Mouse (Mus musculus) layer of hippocampus, postnatal 25 days (tissue): Measurements from ENCODE around the gene Klk8. TPM values are rescaled to one million over a fixed set of nuclear protein-coding genes. Genes with fewer than 3 reads are reported as not detected.

Source experiments
- DNase-seq, 2 experiments: peaks; one replicate each; pipeline ENCODE4 v3.0.0; 2022; ENCODE audit warnings: mixed read lengths in 2 of 2, low spot score in 1 of 2; ENCODE audit errors: extremely low spot score in 1 of 2
- total RNA-seq, 2 experiments: library from RNA; stranded (reverse); gene quantifications; 2 replicates each; pipeline ENCODE4 v1.2.3; 2021

Gene Klk8
- 10 to 100 TPM; 25.8 to 26.0 TPM for total RNA-seq

DNA sequence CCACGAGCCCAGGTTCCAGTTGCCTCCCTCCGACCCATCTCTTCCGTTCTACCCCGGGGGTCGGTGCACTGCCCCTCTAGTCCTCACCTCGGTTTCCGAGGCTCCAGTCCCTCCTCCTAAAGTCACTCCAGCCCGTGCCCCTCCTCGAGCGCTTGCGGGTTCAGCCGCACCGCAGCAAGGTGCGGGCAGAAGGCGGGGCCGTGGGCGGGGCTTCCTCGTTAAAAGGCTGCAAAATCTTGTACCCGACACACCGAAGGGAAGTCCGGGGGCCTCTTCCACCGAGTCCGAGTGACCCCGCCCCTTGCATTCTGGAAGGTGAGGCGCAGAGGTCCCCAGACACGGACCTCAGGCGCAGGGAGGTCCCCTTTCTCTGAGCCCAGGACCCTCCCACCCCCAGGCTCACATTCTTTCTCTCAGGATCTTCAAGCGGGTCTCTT, at the start of gene Klk8:
TSS of gene Klk8 (plus strand) at position 245 of the 437 bp plus-strand sequence.
- no peak for DNase-seq

DNA sequence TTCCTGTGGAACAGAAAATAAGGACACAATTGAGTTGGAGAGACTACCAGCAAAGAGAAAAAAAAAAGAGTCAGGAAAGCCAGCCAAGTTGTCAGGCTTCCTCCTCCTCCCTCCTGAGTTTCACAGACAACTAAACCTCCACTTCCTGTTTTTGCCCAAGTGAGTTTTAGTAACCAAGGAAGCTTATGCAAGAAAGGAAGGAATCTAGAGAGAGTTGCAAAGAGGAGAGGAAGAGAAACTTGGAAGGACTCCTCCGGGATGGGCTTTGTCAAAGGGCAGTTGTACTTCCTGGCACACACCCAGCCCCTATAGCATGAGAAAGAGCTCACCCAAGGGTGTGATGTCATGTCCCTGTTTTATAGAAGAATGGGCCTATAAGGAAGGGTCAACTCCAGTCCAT, 49.6 kb upstream of the Klk8 start:
- no peak for DNase-seq

DNA sequence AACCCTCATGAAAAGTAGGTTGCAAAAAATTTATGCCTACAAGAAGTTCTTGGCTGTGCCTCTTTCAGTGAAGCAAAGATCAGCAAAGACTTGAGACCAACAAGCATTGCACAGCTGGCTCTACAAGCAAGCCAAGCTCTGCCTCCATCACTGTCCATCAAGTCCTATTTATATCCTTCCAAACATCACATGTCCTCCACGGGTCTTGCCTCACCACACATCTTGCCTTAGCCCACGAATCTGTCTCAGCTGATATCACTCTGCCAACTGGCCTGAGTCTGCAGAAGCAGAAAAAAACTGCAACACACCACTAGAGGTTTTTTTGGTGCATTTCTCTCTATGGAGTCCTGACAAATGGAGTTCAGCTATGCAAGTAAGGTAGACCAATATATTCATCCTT, 44.6 kb upstream of the Klk8 start:
- no peak for DNase-seq

DNA sequence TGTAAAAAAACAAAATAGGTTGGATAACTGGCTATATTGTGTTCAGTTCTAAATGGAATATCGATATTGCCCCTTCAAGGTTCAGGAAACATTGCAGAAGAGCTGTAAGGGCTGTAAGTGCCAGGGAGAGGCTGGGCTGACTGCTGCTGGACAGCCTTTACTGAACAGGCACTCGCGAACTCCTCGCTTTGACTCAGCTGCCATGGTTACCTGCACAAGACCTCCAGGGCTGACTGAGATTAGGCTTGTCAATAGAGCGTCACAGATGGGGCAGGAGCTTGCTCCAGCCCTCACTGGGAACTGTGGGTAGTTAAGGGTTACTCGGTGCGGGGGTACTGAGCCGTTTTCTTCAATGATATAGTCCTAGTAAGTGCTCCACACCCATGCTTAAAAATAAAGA, 30.9 kb upstream of the Klk8 start:
- no peak for DNase-seq

DNA sequence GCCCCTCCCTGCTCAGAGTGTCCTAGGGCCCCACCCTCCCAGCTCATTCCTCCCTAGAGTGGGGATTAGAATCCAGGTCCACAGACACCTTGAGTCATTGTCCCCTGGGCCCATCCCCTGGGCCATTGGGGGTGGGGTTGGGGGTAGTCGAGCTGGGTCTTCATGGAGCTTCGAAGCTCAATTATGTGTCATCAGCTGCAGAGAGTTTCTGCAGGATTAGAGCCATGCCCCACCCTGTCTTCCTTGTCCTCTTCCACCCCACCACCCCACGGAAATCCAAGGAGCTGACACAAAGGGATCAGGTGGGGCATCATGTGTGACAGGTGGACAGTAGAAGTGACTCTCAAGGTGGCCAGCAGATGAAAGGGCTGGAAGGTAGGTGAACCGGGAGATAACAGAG, 28.8 kb upstream of the Klk8 start, which contains the start of gene Klk12:
TSS of gene Klk12 (plus strand) at position 301 of the 400 bp plus-strand sequence.
- no peak for DNase-seq

DNA sequence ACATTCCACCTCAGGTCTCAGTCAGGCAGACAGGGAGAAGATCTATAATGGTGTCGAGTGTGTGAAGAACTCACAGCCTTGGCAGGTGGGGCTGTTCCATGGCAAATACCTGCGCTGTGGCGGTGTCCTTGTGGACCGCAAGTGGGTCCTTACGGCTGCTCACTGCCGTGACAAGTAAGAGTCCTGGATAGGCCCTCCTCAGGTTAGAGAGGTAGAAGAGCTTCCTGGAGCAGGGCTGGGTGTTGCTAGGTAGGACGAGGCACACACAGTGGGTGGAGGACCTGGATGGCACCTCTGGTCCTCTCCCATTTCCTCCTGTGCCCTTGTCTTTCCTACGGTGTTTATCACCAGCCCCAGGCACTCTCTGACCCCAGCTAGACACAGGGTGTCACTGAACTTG, 27.7 kb upstream of the Klk8 start:
- no peak for DNase-seq

DNA sequence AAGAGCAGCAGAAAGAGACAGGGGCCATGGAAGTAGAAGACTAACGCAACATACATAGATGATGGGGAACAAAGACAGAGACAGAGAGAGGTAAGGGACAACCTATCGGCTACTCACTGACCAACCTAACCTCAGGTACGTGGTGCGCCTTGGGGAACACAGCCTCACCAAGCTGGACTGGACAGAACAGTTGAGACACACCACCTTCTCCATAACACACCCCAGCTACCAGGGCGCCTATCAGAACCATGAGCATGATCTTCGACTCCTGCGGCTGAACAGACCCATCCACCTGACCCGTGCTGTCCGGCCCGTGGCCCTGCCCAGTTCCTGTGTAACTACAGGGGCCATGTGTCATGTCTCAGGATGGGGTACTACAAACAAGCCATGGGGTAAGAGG, 26.7 kb upstream of the Klk8 start:
- DNase-seq, result no peak

DNA sequence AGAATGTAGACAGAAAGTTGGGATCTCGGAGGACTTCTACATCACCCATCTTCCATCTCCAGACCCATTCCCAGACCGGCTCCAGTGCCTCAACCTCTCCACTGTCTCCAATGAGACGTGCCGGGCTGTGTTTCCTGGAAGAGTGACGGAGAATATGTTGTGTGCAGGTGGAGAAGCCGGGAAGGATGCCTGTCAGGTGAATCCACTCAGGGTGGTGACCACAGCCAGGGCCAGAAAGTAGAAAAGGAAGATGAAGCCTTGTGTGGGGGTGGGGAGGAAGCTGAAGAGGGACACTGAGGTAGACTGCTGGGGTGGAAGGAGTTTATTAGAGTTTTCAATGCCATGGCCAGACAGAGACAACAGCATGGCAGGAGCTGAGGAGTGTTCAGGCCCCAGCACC, 25.5 kb upstream of the Klk8 start:
- no peak for DNase-seq

DNA sequence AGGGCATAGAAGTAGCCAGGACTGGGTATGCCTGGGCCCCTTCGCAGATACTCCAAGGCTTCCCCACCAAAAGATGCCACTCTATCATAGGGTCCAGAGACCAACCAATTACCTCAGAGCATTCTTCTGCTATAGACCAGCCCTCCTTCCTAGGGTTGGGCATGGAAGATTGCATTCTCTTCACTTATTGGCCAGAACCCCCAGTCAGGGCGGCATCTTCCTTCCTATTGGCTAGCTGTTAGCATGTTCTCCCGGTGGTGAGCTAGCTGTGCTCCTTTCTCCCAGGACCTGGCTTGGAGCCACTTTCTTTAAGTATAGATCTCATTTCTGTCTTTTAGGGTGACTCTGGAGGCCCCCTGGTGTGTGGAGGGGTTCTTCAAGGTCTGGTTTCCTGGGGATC, 24.5 kb upstream of the Klk8 start:
- DNase-seq, result no peak

DNA sequence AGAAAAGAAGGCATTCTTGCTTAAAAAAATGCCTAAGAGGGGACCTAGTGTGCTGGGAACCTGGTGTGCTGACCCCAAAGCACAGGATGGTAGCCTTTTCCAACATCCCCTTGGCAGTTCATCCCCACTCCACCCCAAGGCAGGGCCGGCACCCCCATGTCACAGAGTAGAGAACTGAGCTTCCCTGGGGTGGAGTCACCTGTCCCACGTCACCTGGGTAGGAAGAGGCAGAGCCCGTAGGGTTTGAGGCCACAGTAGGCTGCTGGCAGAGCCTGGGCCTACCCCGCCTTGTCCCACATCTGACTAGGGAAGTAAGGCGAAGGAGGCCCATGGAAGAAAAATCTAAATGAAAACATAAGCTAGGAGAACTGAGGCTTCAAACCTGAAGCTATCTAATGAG, 23.0 kb upstream of the Klk8 start, which contains the start of gene Klk11:
TSS of gene Klk11 (plus strand) at position 241 of the 400 bp plus-strand sequence.
- no peak for DNase-seq

DNA sequence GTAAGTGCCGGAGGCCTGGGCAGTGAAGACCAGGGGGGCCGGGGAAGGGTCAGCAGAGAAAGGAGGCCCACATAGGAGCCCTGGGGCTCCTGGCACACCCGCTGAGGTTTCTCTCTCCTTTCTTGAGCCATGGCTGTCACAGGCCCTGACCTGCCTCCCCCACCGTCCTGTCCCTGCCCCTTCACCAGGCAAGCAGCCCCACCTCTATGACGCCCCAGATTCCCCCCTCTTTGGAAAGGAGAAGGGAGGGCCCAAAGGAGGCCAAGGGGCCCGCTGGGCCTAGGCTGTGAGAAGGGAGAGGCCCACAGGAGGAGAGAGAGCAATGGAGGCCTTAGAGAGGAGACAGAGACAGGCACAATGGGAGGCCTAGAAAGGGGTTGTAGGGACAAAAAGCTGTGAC, 22.6 kb upstream of the Klk8 start:
- DNase-seq, result no peak

DNA sequence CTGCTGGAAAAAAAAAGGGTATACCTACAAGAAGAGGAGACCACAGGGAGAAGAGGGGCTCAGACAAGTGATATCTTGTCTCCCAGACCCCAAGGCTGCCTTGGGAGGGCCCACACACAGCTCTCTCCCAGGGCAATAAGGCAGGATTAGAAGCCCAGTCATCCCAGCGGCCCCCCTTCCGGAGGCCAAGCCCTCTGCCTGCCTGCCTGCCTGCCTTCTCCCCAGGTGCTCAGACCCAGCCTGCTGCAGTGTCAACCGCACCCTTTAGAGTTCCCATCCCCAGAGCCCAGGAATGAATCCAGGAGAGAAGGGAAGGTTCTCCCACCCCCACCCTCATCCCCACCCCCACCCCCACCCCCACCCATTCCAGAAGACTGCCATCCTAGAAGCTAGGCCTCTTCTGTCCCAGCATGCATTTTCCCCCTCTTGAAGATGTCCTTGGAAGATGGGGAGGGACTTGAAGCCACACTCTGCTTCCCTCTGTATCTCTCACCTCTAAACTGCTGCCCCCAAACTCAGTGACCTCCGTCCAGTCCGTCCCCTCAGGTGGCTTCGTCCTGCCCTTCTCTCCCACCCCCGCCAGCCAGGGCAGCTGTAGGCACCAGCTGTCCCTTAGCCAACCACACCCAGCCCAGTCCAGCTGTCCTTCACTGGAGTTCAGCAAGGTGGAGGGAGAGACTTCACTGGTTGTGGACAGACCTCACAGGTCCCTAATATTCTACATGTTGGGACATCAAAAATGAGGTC, 21.9 kb upstream of the Klk8 start:
- no peak for DNase-seq

DNA sequence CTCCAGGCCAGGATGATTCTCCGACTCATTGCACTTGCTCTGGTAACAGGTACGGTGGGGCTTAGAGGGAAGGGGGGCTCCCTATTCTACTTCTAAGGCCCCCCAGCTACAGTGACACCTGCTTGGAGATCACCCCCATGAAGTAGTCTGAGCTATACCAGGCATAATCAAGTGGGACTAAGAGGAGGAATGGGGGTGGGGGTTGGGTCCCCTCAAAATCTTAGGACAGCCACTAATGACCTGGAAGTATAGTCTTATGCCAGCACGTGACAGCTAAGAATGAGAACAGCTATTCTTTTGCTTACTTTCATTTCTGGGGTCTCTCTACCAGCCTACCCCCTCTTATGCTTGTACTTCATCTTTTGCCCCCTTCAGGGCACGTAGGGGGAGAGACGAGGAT, 20.9 kb upstream of the Klk8 start:
- DNase-seq, result no peak

DNA sequence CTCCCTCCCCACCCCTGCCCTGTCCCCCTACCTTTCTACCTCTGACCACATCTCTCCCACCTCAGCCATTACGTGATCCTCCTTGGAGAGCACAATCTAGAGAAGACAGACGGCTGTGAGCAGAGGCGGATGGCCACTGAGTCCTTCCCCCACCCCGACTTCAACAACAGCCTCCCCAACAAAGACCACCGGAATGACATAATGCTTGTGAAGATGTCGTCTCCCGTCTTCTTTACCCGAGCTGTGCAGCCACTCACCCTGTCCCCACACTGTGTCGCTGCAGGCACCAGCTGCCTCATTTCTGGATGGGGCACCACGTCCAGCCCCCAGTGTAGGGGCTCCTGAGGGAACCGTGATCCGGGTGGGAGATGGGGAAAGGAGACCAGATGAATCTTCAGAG, 20.0 kb upstream of the Klk8 start:
- no peak for DNase-seq

DNA sequence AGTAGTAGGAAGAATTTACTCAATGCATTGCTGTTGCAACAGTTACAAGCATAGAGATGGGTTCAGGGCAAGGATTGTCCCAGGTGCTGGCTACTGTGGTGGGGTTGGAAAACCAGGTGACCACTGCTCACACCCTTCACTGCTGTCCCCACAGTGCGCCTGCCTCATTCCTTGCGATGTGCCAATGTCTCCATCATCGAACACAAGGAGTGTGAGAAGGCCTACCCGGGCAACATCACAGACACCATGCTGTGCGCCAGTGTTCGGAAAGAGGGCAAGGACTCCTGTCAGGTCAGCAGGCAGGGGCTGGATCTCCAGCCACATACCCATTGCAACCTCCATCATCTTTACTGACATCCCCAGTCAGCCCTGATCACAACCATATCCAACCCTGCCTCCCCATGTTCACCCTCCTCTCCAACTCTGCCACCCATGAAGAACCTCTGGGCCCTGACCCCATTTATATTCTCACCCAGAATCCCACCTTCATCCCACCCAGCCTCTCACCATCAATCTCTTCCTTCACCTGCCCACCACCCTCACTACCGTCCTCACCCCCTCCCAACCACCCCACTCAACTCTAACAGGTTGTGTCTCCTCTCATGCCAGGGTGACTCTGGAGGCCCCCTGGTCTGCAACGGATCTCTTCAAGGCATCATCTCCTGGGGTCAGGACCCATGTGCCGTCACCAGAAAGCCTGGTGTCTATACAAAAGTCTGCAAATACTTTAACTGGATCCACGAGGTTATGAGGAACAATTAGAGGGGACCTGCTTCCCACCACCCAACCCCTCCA, 19.0 kb upstream of the Klk8 start:
- no peak for DNase-seq

DNA sequence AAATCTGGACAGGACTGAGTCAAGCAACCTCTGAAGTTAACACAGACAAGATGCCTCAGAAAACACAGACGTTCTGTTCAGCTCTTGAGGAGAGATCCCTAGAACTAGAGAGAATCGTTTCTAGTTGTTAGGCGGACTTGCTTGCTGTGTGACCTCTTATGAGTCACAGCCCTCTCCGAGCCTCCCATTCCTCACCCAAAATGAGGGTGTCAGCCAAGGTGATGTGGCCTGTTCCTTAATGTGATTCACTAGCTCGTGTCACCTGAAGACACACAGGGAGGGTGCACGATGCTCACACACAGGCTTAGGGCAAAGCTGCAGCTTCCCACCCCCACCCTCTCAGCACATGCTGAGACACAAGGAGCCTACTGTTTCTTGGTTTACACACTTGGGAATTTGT, 17.1 kb upstream of the Klk8 start:
- DNase-seq, result no peak

DNA sequence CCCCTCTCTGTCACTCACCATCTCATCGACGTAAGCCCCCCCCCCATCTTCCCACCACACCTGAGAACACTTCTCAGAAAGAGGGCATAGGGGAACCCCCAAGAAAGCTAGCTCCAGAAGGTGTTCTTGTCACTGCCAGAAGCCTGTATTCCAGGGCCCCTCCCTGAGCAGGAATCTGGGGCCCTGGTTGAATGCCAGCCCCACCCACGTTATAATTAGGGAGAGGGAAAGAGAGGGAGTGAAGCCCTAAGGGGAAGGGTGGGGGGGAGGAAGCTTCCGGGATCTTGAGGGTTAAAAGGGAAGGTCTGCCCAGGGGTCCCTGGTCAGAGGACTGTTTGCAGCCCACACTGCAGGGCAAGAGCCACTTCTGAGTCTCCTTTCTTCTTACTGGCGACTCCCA, 16.6 kb upstream of the Klk8 start, which contains the start of gene Klk10:
TSS of gene Klk10 (plus strand) at position 290 of the 400 bp plus-strand sequence.
- peak in 1 of 2 experiments; percentile 23 for DNase-seq

DNA sequence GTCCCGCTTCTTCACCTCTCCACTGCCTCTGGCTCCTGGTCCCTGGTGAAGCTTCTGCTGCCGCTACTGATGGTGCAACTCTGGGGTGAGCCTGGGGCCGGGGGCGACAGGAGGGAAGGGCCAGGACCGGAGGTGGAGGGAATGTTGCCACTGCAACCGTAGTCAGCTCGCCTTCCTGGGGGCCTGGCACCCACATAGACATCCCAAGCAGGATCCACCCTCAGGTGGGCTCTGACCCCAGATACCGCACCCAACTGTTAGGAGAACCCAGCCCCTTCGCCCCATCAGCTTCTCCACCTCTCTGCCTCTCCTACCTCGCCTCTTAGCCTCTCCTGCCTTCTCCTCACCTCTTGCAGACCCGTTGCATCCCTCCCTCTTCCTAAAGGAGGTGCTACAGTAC, 15.8 kb upstream of the Klk8 start:
- DNase-seq, result no peak

DNA sequence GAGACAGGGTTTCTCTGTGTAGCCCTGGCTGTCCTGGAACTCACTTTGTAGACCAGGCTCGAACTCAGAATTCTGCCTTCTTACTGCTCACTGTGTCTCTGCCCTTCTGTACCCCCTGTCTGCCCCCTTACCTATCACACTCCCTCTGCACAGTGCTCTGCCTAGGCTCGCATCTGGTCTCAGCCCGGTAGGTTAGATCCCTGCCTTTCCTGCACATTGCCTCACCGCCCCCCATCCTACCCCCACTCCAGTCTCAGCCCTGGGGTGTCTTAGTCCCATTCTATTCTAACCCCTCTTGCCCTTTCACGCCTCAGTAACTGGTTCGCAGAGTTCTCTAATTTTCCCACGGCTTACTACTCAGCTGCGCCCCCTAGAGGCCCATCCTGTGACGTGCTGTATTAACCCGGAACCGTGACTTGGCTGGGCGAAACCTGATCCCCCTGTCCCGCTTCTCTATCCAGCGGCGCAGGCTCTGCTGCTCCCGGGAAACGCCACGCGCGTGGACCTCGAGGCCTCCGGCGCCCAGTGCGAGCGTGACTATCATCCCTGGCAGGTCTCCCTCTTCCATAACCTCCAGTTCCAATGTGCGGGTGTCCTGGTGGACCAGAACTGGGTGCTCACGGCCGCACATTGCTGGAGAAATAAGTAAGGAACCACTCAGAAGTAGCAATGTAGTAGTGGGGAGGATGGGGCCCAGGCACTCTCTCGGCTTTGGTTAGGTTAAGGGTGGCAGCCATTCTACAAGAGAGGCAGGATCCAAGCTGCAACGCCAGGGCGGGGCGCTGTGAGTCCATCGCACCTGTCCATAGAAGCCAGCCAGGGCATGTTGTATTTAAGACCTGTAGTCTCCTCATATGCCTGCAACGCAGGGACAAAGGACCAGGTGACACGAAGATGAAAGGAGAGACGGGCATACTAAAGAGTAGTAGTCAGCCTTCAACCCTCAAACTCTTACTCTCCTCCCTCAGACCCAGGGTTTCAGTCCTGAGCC, 14.8 kb upstream of the Klk8 start:
- DNase-seq, result peak; percentile 67 to 88

DNA sequence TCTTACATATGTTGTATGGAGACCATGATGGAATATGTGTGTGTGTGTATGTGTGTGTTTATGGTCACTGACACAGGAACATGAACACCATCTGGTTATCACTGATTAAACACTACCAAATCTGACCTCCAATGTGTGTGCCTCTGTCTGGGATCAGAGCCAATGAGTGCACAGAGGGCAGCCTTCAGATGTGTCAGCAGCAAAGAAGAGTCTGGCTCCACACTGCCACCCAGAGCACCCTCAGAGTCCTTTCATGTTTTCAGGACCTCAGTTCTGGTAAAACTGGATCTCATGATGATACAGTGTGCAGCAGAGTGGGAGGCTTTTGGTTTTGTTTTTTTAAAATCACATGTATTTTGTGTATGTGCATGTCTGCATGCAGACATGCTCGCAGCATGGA, 12.1 kb upstream of the Klk8 start:
- no peak for DNase-seq
